Mouse (Mus musculus) adrenal gland (tissue): ENCODE measurements around the gene Slc39a5.

Source experiments
- intact Hi-C: fragments of 180-260 bp; cut with DNase I; formaldehyde crosslinking; loops from one replicate; pipeline ENCODE4 v1.15.1; 2025
- long read RNA-seq, 2 experiments: library from polyadenylated mRNA; unstranded; transcript quantifications; one replicate each; pipeline ENCODE4 v2.0.0; 2020; ENCODE audit warnings: borderline replicate concordance in 1 of 2; ENCODE audit not compliant: insufficient replicate concordance in 1 of 2

Slc39a5 gene
- long read RNA-seq, experiment 1, result 0 reads
- long read RNA-seq, experiment 2, partial matches to known transcripts, result 0 of 1 reads
- long read RNA-seq, experiment 2, other reads (novel, unspliced or antisense), result 1 of 1 reads

DNA sequence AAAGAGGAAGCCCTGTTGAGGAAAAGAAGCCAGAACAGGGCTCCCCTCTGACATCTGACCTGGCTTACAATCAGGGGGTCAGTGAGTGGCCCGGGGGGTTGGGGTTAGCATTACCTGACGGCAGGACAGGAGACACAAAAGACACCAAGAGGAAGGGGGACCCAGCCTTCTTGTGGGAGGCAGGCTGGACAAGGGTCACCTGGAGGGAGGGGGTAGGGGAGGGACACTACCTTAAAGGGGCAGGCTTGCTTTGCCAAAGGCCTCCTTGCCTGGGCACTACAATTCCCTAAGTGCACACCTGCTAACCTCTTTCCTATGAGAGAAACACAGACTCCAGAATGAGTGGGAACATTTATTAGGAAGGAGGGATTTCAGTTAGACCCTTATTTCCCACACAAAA is at the start of gene Slc39a5:
Slc39a5 (minus strand) TSS at position 174 of the 400 bp plus-strand sequence.
- intact Hi-C loops, result no loop called here

GRCm38 (mm10) chr10:128445407-128445806 is 44.4 kb upstream of the Slc39a5 start:
- intact Hi-C loops, result no loop called here

GRCm38 (mm10) chr10:128444354-128444753 is 43.3 kb upstream of the Slc39a5 start:
- intact Hi-C loops, result loop anchor here (5.0 kb wide), 2 partner anchors 37 to 67 kb away; partner anchors contain the start of gene Ankrd52

DNA sequence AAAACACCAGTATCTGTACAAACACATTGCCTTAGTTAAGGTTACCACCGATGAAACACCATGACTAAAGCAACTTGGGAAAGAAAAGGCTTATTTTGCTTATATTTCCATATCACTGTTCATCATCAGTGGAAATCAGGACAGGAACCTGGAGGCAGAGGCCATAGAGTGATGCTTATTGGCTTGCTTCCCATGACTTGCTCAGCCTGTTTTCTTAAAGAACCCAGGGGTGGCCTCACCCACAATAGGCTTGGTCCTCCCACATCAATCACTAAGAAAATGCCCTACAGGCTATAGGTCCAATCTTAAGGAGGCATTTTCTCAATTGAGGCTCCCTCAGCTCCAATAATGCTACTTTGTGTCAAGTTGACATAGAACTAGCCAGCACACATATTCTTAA is 41.7 kb upstream of the Slc39a5 start:
- intact Hi-C loops, result loop anchor here (5.0 kb wide), 2 partner anchors 35 to 65 kb away; partner anchors contain the start of gene Ankrd52

- intact Hi-C loops, result loop anchor here (5.0 kb wide), 2 partner anchors 34 to 64 kb away; partner anchors contain the start of gene Ankrd52
These were observed 40.5 kb upstream of the Slc39a5 start for GRCm38 (mm10) chr10:128441324-128442119.

DNA sequence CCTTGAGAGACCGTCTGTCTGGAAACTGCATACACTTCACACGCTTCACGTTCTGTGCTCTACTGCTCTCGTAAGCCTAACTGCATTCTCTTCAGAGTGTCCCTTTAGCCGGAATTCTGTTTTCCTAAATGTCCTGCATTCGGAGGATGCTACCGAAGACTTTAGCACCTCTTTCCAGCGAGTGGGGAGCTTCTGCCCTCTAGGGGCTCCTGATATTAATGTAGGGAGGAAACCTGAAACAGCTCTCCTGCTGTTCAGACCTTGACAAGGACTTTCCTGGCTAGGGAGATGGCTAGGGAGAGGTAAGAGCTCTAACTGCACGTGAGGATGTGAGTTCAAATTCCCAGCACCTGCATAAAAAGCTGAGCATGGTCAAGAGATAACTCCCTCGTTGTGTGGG is 39.4 kb upstream of the Slc39a5 start:
- intact Hi-C loops, result loop anchor here (5.0 kb wide), 2 partner anchors 33 to 63 kb away; partner anchors contain the start of gene Ankrd52

DNA sequence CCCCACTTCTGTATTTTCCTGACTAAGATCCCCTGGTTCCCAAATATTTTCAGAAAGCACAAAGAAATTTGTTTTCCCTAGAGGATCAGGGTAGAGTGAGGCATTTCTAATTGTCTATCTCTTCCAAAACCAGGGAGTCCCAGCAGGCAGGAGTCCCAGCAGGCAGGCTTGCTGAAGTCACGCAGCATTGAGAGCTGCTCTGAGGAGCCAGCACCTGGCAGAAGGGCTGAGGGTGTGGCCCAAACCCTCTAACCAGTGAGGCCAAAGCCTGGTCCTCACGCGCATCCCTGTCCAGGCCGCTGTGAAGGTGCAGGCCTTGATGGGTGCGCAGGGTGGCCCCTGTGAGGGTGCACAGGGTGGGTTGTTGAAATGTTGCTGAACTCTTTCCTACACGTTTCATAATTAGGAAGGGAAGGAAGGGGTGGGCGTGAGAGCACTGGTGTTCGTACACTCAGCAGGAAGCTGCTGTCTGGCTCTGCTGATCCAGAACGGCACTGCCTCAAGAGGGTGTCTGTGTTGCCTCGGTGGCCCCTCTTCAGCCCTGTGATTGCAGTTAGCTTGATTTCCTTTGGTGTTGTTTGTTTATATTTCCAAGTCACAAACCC is 37.7 kb upstream of the Slc39a5 start:
- intact Hi-C loops, result no loop called here

DNA sequence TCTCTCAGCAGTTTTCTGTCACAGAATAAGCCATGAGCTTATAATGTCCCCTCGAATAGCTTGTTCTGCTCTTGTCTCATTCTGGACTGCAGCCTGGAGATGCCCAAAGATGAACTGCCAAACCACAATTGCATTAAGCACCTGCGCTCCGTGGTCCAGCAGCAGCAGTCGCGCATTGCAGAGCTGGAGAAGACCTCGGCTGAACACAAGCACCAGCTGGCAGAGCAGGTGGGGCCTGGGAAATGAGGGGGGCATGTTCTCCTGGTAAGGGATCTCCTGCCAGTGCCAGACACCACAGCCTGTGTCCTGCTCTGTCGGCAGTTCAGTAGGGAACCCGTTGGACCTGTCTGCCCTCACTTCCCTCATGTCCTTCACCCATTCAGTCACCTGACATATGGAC is 35.3 kb upstream of the Slc39a5 start:
- intact Hi-C loops, result no loop called here

GRCm38 (mm10) chr10:128435873-128436272 is 34.8 kb upstream of the Slc39a5 start:
- intact Hi-C loops, result no loop called here

- intact Hi-C loops, result no loop called here
These were observed 34.3 kb upstream of the Slc39a5 start for GRCm38 (mm10) chr10:128435186-128435823.

GRCm38 (mm10) chr10:128434681-128435080 is 33.7 kb upstream of the Slc39a5 start:
- intact Hi-C loops, result no loop called here

DNA sequence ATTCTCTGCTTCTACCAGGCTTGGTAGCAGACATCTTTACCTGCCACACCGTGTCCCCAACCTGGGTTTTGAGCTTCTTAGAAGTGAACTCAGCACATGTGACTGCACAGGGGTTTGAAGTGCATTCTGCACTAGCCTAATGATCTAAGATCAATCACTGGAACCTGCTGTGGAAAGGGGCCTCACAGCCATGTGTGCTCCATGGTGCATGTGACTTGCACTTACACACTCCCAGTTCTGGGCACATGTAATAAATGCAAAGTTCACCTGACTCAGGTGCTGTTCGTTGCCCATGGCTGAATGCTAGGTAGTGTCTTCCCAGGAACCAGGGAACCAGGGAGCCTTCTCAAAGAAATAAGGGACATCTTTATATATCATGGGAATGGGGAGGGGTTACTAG is 32.4 kb upstream of the Slc39a5 start:
- intact Hi-C loops, result no loop called here

DNA sequence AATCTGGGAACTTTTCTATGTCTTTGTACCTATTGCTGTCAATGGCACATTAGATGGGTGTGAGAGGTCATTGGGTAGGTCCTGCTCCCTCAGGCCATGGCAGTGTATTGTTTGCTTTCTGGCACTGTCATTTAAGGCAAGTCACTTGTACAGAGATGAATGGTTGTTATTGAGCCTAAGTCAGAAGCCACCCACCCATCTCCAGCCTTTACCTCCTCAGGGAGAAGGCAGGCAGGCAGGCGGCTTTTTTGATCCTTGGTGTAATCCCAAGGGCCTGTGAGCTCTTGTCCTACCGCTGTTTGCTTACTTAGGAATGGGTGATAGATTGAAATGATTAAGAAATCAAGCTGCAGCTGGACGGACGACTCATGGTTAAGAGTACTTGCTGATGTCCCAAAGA is 28.4 kb upstream of the Slc39a5 start:
- intact Hi-C loops, result no loop called here

- intact Hi-C loops, result no loop called here
These were observed 28.0 kb upstream of the Slc39a5 start for GRCm38 (mm10) chr10:128429052-128429451.

DNA sequence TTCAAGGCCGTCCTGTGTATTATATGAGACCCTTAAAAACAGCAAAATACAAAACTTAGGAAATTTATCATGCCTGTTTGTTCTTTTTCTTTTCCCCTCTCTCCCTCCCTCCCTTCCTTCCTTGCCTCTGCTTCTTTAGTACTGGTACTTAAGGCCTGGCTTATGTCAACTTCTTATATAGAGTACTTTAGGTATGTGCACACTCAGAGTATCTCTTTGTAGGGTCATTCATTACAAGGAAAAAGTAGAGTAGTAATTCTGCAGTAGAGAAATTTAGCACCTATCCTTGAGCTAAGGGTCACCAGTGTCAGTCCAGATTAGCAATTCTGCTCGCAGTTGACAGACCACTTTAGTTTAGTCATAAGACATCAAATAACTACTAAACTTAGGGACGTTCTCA is 24.2 kb upstream of the Slc39a5 start:
- intact Hi-C loops, result no loop called here

DNA sequence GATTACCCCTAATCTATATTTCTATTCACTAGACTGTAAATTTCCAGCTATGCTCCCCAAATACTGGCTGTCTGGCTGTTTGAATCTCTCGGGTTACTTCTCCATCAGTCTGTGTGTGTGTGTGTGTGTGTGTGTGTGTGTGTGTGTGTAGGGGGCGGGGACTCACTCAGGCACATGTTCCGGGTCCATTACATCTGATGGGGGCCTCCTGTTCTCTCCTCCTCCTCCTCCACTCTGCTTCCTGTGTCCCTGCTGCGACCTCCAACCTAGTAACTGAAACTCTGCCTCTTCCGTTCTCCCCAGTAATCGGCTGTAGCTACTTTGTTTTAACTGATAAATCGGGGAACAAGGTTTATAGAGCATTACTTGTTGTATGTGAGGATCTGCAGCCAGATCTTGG is 23.6 kb upstream of the Slc39a5 start:
- intact Hi-C loops, result no loop called here

DNA sequence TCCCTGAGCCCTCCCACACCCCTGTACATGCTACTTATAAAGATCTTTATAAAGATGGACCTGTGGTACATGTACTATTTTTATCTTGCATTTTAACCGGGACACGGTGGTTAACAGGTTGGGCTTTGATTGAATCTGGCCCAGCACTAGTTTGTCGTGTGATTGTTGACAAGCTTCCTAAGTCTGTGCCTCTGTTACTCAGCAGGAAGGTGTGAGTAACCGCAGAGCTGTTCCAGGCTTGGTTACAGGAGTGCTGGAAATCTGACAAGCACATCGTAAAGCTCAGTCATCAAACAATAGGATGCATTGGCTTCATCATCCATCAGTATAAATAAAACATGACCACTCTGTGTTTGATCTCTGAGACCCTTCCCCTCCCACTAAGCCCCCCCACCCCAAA is 21.4 kb upstream of the Slc39a5 start:
- intact Hi-C loops, result no loop called here

DNA sequence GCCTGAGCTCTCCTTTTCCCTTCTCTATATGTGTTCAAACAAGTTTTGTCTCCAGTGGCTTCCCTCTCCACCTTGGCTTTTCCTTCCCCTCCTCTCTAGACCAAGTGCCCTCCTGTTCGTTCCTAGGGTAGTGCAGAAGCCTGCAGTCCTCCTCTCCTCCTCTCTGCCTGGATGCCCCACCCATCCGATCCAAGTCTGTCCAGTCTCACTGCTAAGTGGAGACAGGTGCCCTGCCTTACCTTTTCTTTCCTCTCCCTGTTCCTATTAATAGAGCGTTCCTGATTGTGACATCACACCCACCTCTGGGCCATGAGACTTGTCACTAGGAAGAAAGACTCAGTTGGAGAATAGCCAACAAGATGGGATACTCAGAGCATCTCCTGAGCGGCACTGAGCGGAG is 13.8 kb upstream of the Slc39a5 start:
- intact Hi-C loops, result loop anchor here (5.0 kb wide), 2 partner anchors 37 to 38 kb away; partner anchors contain the start of gene Ankrd52

GRCm38 (mm10) chr10:128413076-128413475 is 12.0 kb upstream of the Slc39a5 start:
- intact Hi-C loops, result loop anchor here (5.0 kb wide), 2 partner anchors 36 to 39 kb away; partner anchors contain the start of gene Ankrd52

DNA sequence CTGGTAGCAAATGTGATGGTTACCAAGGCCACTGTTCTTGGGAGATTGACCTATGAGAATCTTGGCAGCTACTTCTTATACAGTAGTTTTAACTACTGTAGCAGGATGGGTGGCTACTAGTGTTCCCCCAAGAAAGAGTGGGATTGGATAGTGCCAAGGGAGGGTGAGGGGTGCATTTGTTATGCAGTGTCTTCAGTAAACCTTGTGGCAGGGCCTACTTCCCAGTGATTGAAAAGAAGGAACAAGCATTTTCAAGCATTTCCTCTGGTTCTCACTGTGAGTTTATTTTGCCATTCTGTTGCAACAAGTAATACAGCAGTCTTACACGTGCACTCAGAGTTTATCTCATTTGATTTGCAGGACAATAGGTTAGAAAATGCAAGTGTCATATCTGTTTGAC is 11.5 kb upstream of the Slc39a5 start:
- intact Hi-C loops, result loop anchor here (5.0 kb wide), 2 partner anchors 35 to 40 kb away; partner anchors contain the start of gene Ankrd52

DNA sequence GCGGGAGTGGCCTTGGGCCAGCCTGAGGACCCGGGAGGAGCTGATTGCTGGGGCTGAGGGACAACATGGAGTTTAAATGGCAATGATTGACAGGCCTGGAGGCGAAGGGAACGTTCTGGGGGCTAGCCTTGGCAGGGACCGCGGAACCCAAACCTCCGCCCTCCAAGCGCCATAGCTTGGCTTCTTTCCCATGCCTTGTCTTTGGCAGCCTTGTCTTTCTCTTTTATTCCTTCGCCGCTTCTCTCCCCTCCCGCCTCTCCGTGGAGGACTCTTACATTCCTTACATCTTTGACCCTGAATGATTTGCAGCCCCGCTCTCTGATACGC is 11.0 kb upstream of the Slc39a5 start:
- intact Hi-C loops, result loop anchor here (5.0 kb wide), 2 partner anchors 35 to 40 kb away; partner anchors contain the start of gene Ankrd52
